Mouse (Mus musculus) kidney, postnatal 0 days (tissue): Measurements from ENCODE around the gene Rilpl1. TPM values are rescaled to one million over a fixed set of nuclear protein-coding genes. Genes with fewer than 3 reads are reported as not detected.
"Not testable (repeated sequence)": the region's sequence is repeated elsewhere in the genome, so short reads cannot be mapped to it uniquely, and the experiment has no call there.

Experiments
- ATAC-seq: fragments of 200-750 bp; cut with Nextera tagmentation; replicated peaks from 2 replicates; pipeline ENCODE4 v1.8.0; 2017; ENCODE audit warnings: low read depth, moderate number of reproducible peaks, moderate TSS enrichment, moderate library complexity; ENCODE audit not compliant: low FRiP score
- DNase-seq: peaks from one replicate; pipeline ENCODE4 v3.0.0-alpha.2; 2016; ENCODE audit warnings: low spot score
- H3K27ac ChIP-seq: fragments of 300-500 bp; sonication (generic); 2 replicates; pipeline ENCODE4 v1.5.1; 2014; ENCODE audit warnings: mild to moderate bottlenecking
- H3K27me3 ChIP-seq: fragments of 300-500 bp; sonication (generic); 2 replicates; pipeline ENCODE4 v1.6.1; 2014; ENCODE audit warnings: low read length, mixed read lengths; ENCODE audit not compliant: insufficient read depth
- H3K36me3 ChIP-seq: fragments of 300-500 bp; sonication (generic); 2 replicates; pipeline ENCODE4 v1.6.1; 2014; ENCODE audit warnings: low read length, mixed read lengths; ENCODE audit not compliant: insufficient read depth
- H3K4me1 ChIP-seq: fragments of 300-500 bp; sonication (generic); replicated peaks from 2 replicates; pipeline ENCODE4 v1.6.1; 2014; ENCODE audit warnings: antibody characterized with exemption, low read length, mixed read lengths; ENCODE audit not compliant: insufficient read depth
- H3K4me2 ChIP-seq: fragments of 300-500 bp; sonication (generic); 2 replicates; pipeline ENCODE4 v1.6.1; 2014; ENCODE audit warnings: mild to moderate bottlenecking, low read length, moderate library complexity, mixed read lengths
- H3K4me3 ChIP-seq: fragments of 300-500 bp; sonication (generic); replicated peaks from 2 replicates; pipeline ENCODE4 v1.5.1; 2014; ENCODE audit warnings: low read depth, low read length
- H3K9ac ChIP-seq: fragments of 300-500 bp; sonication (generic); 2 replicates; pipeline ENCODE4 v1.6.1; 2014; ENCODE audit warnings: low read depth, low read length
- H3K9me3 ChIP-seq: fragments of 300-500 bp; sonication (generic); replicated peaks from 2 replicates; pipeline ENCODE4 v1.6.1; 2016; ENCODE audit warnings: low read length, inconsistent platforms, mixed read lengths
- CTCF ChIP-seq: IDR thresholded peaks from 2 replicates; pipeline ENCODE4 v1.5.1; 2016; ENCODE audit warnings: antibody characterized with exemption, low read depth, mild to moderate bottlenecking, moderate library complexity
- WGBS: fragments of 180-500 bp; shearing (Covaris S2); extraction: QIAGEN DNeasy Blood & Tissue Kit; methylation state at CpG from one replicate; pipeline ENCODE4 v1.1.7; 2014; 5-methylcytosine and 5-hydroxymethylcytosine counted together
- polyA plus RNA-seq: library from polyadenylated mRNA; unstranded; fragments of >200 nt; fragmentation: Nextera tagmentation; extraction: Ambion mirVana; gene quantifications from 2 replicates; pipeline ENCODE4 v1.2.1, GENCODE M21; 2015

The Rilpl1 gene
- polyA plus RNA-seq, 1 experiment from 2014 or later, result 27.2 TPM

- Histone ChIP-seq H3K9me3 (no peaks in the 10 kb centered on the region), H3K36me3 (peaks cover 14% of the 10 kb centered on the region), H3K9ac (no peak overlapping the region), H3K4me1 (no peaks in the 10 kb centered on the region; the same call in 1 of the 2 replicates), H3K4me3 (no peak overlapping the region), H3K27me3 (no peaks in the 10 kb centered on the region), H3K27ac (0 out of 2 replicates have a peak overlapping the region, but pooled peaks have one; percentile 2), H3K4me2 (no peak overlapping the region)
- no peak for DNase-seq
- WGBS, result 34% methylated on average over 10 of the region's 10 CpGs
- ATAC-seq, result no peak; the same call in 1 of the 2 replicates
- no peak for TF ChIP-seq CTCF
Observed at GRCm38 (mm10) chr5:124506731-124507359, 24.3 kb downstream of the Rilpl1 start.

- no peak overlapping the region for H3K9ac ChIP-seq
- H3K4me2 ChIP-seq, result no peak overlapping the region
- WGBS, result 83% methylated on average over 4 of the region's 4 CpGs
- H3K27ac ChIP-seq, result no peak overlapping the region
- no peak overlapping the region for H3K4me3 ChIP-seq
- H3K9me3 ChIP-seq, result no peaks in the 10 kb centered on the region
- H3K36me3 ChIP-seq, result peaks cover 26% of the 10 kb centered on the region
- H3K27me3 ChIP-seq, result no peaks in the 10 kb centered on the region
- no peak for TF ChIP-seq CTCF
- no peaks in the 10 kb centered on the region; the same call in 1 of the 2 replicates for H3K4me1 ChIP-seq
- DNase-seq, result no peak
- ATAC-seq, result no peak
Observed at GRCm38 (mm10) chr5:124505235-124505634, 26.0 kb downstream of the Rilpl1 start.

- H3K27ac ChIP-seq, result no peak overlapping the region
- no peak for TF ChIP-seq CTCF
- H3K4me3 ChIP-seq, result no peak overlapping the region
- no peaks in the 10 kb centered on the region for H3K9me3 ChIP-seq
- no peaks in the 10 kb centered on the region; the same call in 1 of the 2 replicates for H3K4me1 ChIP-seq
- ATAC-seq, result no peak
- H3K27me3 ChIP-seq, result no peaks in the 10 kb centered on the region
- no peak overlapping the region for H3K9ac ChIP-seq
- peaks cover 23% of the 10 kb centered on the region for H3K36me3 ChIP-seq
- WGBS, result 45% methylated on average over 14 of the region's 14 CpGs
- DNase-seq, result no peak
- H3K4me2 ChIP-seq, result no peak overlapping the region
Observed at GRCm38 (mm10) chr5:124503742-124504141, 27.4 kb downstream of the Rilpl1 start.

- TF ChIP-seq CTCF, result no peak
- peaks cover 26% of the 10 kb centered on the region for H3K36me3 ChIP-seq
Observed at GRCm38 (mm10) chr5:124501541-124501940, 29.6 kb downstream of the Rilpl1 start.

GRCm38 (mm10) chr5:124500573-124500972 lies 30.6 kb downstream of the Rilpl1 start:
- no peaks in the 10 kb centered on the region for H3K9me3 ChIP-seq
- no peak overlapping the region for H3K27ac ChIP-seq
- no peak for TF ChIP-seq CTCF
- no peaks in the 10 kb centered on the region for H3K27me3 ChIP-seq
- peaks cover 26% of the 10 kb centered on the region for H3K36me3 ChIP-seq
- H3K4me2 ChIP-seq, result no peak overlapping the region
- no peaks in the 10 kb centered on the region for H3K4me1 ChIP-seq
- ATAC-seq (no peak), DNase-seq (no peak)
- WGBS, result 94% methylated on average over 3 of the region's 3 CpGs
- no peak overlapping the region for H3K4me3 ChIP-seq
- H3K9ac ChIP-seq, result no peak overlapping the region

More at GRCm38 (mm10) chr5:124501541-124501940, 29.6 kb downstream of the Rilpl1 start:
- no peak overlapping the region for H3K4me3 ChIP-seq
- no peak for DNase-seq
- H3K27ac ChIP-seq, result no peak overlapping the region
- no peak overlapping the region for H3K9ac ChIP-seq
- no peak for ATAC-seq
- no peaks in the 10 kb centered on the region for H3K9me3 ChIP-seq
- no peak overlapping the region for H3K4me2 ChIP-seq
- H3K4me1 ChIP-seq, result no peaks in the 10 kb centered on the region
- H3K27me3 ChIP-seq, result no peaks in the 10 kb centered on the region
- 90% methylated on average over 10 of the region's 10 CpGs for WGBS

GRCm38 (mm10) chr5:124500037-124500436 lies 31.2 kb downstream of the Rilpl1 start:
- not testable (repeated sequence) for H3K9ac ChIP-seq, H3K4me1 ChIP-seq, H3K27ac ChIP-seq, H3K9me3 ChIP-seq, H3K27me3 ChIP-seq, DNase-seq, H3K4me3 ChIP-seq, H3K4me2 ChIP-seq, ATAC-seq
- TF ChIP-seq CTCF, result 0 out of 2 replicates have a peak, but pooled peaks have one; percentile 3
- H3K36me3 ChIP-seq, result peaks cover 27% of the 10 kb centered on the region
- WGBS, result 82% methylated on average over 2 of the region's 4 CpGs

GRCm38 (mm10) chr5:124499001-124499400 lies 32.2 kb downstream of the Rilpl1 start:
- H3K36me3 ChIP-seq, result peaks cover 34% of the 10 kb centered on the region

More at GRCm38 (mm10) chr5:124499001-124499400, 32.2 kb downstream of the Rilpl1 start:
- Histone ChIP-seq H3K4me1 (no peaks in the 10 kb centered on the region), H3K4me2 (no peak overlapping the region), H3K27ac (no peak overlapping the region; the same call in 1 of the 2 replicates), H3K4me3 (no peak overlapping the region), H3K9me3 (no peaks in the 10 kb centered on the region), H3K9ac (no peak overlapping the region), H3K27me3 (no peaks in the 10 kb centered on the region)
- ATAC-seq (no peak), DNase-seq (no peak)
- 61% methylated on average over 5 of the region's 5 CpGs for WGBS
- no peak for TF ChIP-seq CTCF
